Mouse (Mus musculus) frontal cortex, postnatal 14 days (tissue): ENCODE data around the gene Zfp524.
"Not testable (repeated sequence)": the region's sequence is repeated elsewhere in the genome, so short reads cannot be mapped to it uniquely, and the experiment has no call there.

ENCODE experiments used
- DNase-seq, 2 experiments: peaks; one replicate each; pipeline ENCODE4 v3.0.0; 2022; ENCODE audit warnings: low spot score in 2 of 2

Zfp524 gene

GRCm38 (mm10) chr7:5016057-5016456 lies 1.8 kb downstream of the Zfp524 start:
- no peak for DNase-seq

- DNase-seq, result no peak
Measured at GRCm38 (mm10) chr7:5016920-5017319, 2.7 kb downstream of the Zfp524 start.

DNA sequence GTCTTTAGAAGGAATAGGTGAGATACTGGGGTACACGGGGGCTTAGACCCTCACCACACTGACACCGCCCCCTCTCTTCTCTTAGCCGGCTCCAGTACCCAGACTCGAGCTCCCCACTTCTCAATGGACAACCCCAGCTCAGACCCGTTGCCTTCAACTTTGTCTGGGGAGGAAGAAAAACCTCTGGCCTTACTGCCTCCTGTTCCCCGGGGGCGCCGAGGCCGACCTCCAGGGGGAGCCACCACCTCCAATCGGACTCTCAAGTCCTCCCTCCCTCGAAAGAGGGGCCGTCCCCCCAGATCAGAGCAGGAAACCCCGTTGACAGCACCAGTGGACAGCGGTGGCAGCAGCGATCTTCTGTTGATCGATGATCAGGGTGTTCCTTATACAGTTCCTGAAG lies 3.1 kb downstream of the Zfp524 start:
- DNase-seq, result no peak

GRCm38 (mm10) chr7:5017931-5018330 lies 3.7 kb downstream of the Zfp524 start:
- no peak for DNase-seq

GRCm38 (mm10) chr7:5019576-5019975 lies 5.4 kb downstream of the Zfp524 start:
- DNase-seq, result not testable (repeated sequence)

GRCm38 (mm10) chr7:5020000-5020681 lies 5.9 kb downstream of the Zfp524 start, which contains the start of the genes Zfp865 and Ccdc106:
Zfp865 (plus strand) TSS chr7:5020376.
Ccdc106 (plus strand) TSS chr7:5020553.
- DNase-seq, result peak; percentile 98 to 99

DNA sequence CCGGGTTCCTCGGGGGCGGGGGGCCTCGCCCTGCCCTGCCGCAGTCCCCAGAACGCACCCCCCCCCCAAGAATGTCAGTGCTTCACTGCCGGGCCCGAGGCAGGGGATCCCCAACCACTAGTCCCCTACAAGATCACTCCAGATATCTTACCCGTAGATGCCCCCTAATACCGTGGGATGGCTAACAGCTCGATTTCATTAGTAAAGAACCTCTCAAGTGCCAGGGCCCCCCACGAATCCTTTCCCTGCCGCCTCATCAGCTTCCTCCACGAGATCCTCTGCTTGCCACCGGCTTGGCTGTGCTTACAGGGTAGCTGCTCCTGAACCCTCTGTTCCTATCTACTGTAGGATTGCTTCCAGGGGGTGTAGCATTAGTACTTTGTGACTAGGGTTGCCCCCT lies 6.5 kb downstream of the Zfp524 start:
- DNase-seq, result no peak

DNA sequence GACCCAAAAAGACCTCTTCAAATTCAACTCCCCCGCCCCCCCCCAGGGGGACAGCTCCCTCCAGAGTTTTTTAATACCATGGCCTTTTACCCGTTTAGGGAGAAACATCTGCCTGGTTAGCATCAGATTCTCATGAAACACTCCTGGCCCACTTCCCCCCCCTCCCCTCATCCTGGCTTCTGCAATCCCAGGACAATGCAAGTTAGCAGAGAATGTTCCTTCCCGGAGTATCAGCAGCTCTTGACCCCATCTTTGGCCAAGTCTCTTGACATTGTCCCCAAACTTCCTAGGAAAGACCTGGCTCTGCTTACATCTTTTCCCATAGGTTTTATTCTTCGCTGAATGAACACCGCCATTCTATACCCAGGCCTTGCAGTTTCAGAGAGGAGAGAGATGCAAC lies 7.0 kb downstream of the Zfp524 start:
- DNase-seq, result no peak

DNA sequence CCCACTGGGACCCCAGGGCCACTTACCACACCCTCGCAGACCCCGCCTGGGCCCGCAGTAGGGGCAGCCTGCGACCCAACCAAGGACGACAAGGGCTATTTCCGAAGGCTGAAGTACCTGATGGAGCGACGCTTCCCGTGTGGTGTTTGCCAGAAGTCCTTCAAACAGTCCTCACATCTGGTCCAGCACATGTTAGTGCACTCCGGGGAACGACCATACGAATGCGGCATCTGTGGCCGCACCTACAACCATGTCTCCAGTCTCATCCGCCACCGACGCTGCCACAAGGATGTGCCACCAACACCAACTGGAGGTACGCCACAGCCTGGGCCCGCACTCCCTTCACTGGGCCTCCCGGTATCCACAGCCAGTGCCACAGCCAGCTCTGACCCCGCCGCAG lies 15.3 kb downstream of the Zfp524 start:
- DNase-seq, result no peak

DNA sequence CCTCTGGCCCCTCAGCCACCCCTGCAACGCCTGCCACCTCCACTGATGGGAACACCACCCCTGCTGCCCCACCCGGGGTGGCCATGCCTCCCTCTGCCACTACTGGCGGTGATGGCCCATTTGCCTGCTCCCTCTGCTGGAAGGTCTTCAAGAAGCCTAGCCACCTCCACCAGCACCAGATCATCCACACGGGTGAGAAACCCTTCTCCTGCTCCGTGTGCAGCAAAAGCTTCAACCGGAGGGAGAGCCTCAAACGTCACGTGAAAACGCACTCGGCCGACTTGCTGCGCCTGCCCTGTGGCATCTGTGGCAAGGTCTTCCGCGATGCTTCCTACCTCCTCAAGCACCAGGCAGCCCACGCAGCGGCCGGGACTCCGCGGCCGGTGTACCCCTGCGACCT lies 15.7 kb downstream of the Zfp524 start:
- DNase-seq, result no peak

GRCm38 (mm10) chr7:5030554-5031275 lies 16.5 kb downstream of the Zfp524 start:
- DNase-seq, result no peak

- DNase-seq, result no peak
Measured at GRCm38 (mm10) chr7:5031496-5031895, 17.3 kb downstream of the Zfp524 start.

DNA sequence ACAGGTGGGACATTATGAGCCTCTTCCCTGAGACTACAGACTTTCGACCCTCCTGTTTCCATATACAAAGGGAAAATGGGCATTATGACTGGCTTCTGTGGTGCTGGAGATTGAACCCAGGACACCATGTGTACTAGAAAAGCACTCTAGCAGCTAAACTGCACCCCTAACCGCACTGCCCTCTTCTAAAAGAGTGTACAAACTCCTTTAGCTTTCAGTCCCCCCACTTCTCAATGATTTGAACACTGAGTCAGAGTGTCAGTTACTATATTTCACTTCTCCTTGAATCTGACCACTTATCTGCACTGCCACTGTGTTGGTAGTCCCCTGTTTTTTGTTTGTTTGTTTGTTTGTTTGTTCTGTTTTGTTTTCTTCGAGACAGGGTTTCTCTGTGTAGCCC lies 19.6 kb downstream of the Zfp524 start, which contains the start of gene 4632433K11Rik:
4632433K11Rik (plus strand) TSS at position 301 of the 400 bp plus-strand sequence.
- no peak for DNase-seq

DNA sequence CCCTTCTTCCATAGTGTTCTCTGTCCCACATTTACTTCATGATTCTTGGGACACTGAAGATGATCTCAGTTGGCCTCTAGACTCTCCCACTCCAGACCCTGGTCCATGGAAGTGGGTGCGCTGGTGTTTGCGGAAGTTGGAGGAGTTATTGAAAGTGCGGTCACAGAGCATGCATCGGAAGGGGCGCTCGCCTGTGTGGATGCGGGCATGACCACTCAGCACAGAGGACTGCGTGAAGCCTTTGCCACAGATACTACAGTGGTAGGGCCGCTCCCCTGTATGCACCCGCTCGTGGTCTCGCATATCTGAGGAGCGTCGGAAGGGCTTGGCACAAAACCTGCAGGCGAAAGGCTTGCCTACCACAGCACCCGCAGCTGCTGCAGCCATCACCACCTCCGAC lies 21.4 kb downstream of the Zfp524 start:
- no peak for DNase-seq

DNA sequence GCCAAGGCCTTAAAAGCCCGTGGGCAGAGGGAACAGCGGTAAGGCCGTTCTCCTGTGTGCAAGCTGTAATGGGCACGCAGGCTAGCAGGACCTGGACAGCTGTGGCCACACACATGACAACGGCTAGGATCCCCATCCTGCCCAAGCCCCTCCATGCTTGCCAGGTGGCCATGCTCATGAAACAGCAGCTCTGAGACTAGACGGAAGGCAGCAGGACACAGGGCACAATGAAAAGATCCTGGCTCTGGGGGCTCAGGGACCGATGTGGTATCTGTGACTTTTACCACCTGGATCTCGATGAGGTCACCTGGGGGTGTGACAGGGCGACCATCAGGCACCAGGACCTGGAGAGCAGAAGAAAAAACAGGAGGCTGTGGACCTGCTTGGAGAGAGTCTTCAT lies 21.9 kb downstream of the Zfp524 start:
- DNase-seq, result no peak

GRCm38 (mm10) chr7:5037026-5037425 lies 22.8 kb downstream of the Zfp524 start:
- DNase-seq, result no peak

GRCm38 (mm10) chr7:5037467-5037866 lies 23.3 kb downstream of the Zfp524 start:
- DNase-seq, result no peak

DNA sequence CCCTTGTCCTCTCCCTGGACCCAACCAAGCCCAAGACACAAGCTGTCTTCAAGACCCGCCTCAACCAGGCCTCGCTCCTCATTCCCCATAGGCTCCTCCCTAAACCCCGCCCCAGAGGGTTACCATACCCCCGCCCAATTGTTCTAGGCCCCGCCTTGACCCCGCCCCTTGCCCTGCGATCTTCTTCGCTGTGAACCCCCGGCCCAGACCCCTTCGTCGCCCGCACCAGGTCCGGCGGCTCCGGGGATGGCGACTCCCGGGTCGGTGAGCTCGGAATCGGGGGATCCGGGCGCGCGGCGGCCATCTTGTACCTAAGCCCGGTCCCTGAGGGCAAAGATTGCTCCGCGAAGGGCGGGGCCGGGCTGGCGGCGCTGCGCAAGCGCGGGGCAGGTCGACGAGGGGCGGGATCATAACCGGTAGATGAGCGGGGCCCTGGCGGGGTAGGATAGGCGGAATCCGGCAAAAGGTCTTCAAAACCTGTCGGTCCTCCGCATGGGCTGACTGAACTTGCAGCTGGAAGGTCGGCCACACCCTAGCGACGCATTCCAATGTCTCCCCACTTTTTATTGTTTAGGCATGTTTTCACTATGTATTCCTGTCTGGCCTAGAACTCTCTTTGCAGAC lies 24.0 kb downstream of the Zfp524 start, which contains the start of gene Zfp784:
Zfp784 (minus strand) TSS at position 338 of the 624 bp plus-strand sequence.
- peak; percentile 87 to 90 for DNase-seq

- DNase-seq, result no peak
Measured at GRCm38 (mm10) chr7:5038940-5039339, 24.7 kb downstream of the Zfp524 start.

DNA sequence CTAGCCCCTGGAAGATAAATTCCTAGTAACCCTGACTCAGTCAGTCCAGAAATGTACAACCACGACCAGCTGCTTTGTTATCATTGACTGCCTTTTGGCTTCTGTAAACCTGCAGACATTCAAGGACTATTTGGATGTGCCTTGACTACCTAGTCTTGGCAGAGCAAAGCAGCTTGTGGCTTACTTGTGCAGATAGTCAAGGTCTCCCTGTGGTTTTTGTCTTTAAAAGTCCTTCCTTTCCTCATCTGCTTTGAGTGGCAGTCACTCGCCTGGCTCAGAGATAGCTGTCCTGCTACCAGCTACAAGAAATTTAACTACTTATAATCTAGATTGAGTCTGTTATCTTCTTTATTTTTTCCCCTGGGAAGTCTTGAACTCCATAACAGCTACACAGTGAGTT lies 30.8 kb downstream of the Zfp524 start:
- no peak for DNase-seq

DNA sequence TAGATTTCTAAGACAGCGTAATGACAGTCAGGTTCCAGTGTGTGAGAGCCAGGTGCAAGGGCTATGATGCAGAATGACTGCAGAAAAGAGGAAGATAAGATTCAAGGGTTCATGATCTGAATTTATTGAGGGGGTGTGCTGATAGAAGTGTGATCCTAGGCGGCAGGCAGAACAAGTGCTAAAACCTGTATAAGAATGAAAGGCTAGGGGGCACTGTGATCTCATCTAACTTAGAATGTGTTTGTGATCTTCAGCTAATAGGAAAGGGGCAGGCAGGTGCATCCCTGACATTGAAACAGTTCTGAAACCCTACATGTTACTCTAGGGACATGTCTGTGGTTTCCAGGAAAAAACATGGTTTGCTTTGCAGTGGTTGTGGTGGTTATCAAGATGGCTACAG lies 31.9 kb downstream of the Zfp524 start:
- DNase-seq, result no peak

GRCm38 (mm10) chr7:5047313-5047712 lies 33.1 kb downstream of the Zfp524 start:
- DNase-seq, result no peak
